Mouse (Mus musculus) MEL (cell line): ENCODE results near the gene Cfap161. TPM values are rescaled to one million over a fixed set of nuclear protein-coding genes. Genes with fewer than 3 reads are reported as not detected.

ENCODE experiments used
- DNase-seq: peaks from one replicate; pipeline ENCODE4 v3.0.0; 2011; ENCODE audit warnings: low read depth, low spot score
- H3K27ac ChIP-seq: 2 replicates; pipeline ENCODE4 v1.5.1; 2012; ENCODE audit warnings: low read depth, mild to moderate bottlenecking, control low read depth, low read length, moderate library complexity; ENCODE audit not compliant: control insufficient read depth
- H3K27me3 ChIP-seq, 2 experiments: fragments of 150-350 bp in 1 of 2; sonication (generic) in 1 of 2; 2 replicates each; pipeline ENCODE4 v1.6.1; 2012; ENCODE audit warnings: low read length in 2 of 2, mild to moderate bottlenecking in 2 of 2, improper control_type of control experiment in 1 of 2, moderate library complexity in 1 of 2; ENCODE audit not compliant: insufficient read depth in 2 of 2, control insufficient read depth in 1 of 2
- H3K36me3 ChIP-seq, 2 experiments: 2 replicates each; pipeline ENCODE4 v1.6.1; 2012 to 2014; ENCODE audit warnings: low read length in 2 of 2, improper control_type of control experiment in 1 of 2, inconsistent platforms in 1 of 2, mild to moderate bottlenecking in 1 of 2; ENCODE audit not compliant: insufficient read depth in 2 of 2, control insufficient read depth in 1 of 2
- H3K4me1 ChIP-seq, 2 experiments: fragments of 150-350 bp in 1 of 2; sonication (generic) in 1 of 2; 2 replicates each; pipeline ENCODE4 v1.6.1; 2012; ENCODE audit warnings: low read length in 2 of 2, improper control_type of control experiment in 1 of 2, mild to moderate bottlenecking in 1 of 2; ENCODE audit not compliant: insufficient read depth in 2 of 2, control insufficient read depth in 1 of 2
- H3K4me3 ChIP-seq, 2 experiments: fragments of 150-350 bp in 1 of 2; sonication (generic) in 1 of 2; 2 replicates each; pipeline ENCODE4 v1.5.1; 2012; ENCODE audit warnings: low read depth in 2 of 2, low read length in 2 of 2, mild to moderate bottlenecking in 2 of 2, moderate library complexity in 2 of 2, control low read depth in 1 of 2, improper control_type of control experiment in 1 of 2; ENCODE audit not compliant: control insufficient read depth in 1 of 2, insufficient read depth in 1 of 2
- H3K79me2 ChIP-seq: 2 replicates; pipeline ENCODE4 v1.6.1; 2012; ENCODE audit warnings: mild to moderate bottlenecking, low read length, moderate library complexity; ENCODE audit not compliant: control insufficient read depth, poor library complexity, insufficient read depth
- H3K9ac ChIP-seq: 2 replicates; pipeline ENCODE4 v1.6.1; 2012; ENCODE audit warnings: low read depth, mild to moderate bottlenecking, control low read depth, low read length, moderate library complexity; ENCODE audit not compliant: control insufficient read depth, poor library complexity, severe bottlenecking
- H3K9me3 ChIP-seq: fragments of 150-350 bp; sonication (generic); replicated peaks from 2 replicates; pipeline ENCODE4 v1.6.1; 2012; ENCODE audit warnings: mild to moderate bottlenecking, low read length, improper control_type of control experiment, moderate library complexity; ENCODE audit not compliant: insufficient read depth
- CHD1 ChIP-seq: IDR thresholded peaks from 2 replicates; pipeline ENCODE4 v1.6.1; 2012; ENCODE audit warnings: low read depth, mild to moderate bottlenecking, inconsistent platforms, low read length, improper control_type of control experiment
- CTCF ChIP-seq, 3 experiments: IDR thresholded peaks in 2 of 3; conservative IDR thresholded peaks in 1 of 3; 2 replicates each; pipeline ENCODE4 v1.5.1; 2011 to 2012; ENCODE audit warnings: low read length in 3 of 3, low read depth in 2 of 3, mild to moderate bottlenecking in 2 of 3, improper control_type of control experiment in 1 of 3, inconsistent platforms in 1 of 3, mixed read lengths in 1 of 3, moderate library complexity in 1 of 3; ENCODE audit not compliant: control insufficient read depth in 1 of 3, insufficient read depth in 1 of 3, poor library complexity in 1 of 3, severe bottlenecking in 1 of 3
- E2F4 ChIP-seq: IDR thresholded peaks from 2 replicates; pipeline ENCODE4 v1.6.1; 2011; ENCODE audit warnings: low read depth, low read length, improper control_type of control experiment, borderline replicate concordance
- GABPA ChIP-seq: IDR thresholded peaks from 2 replicates; pipeline ENCODE4 v1.6.1; 2012; ENCODE audit warnings: low read depth, mild to moderate bottlenecking, inconsistent platforms, low read length, improper control_type of control experiment, moderate library complexity
- HCFC1 ChIP-seq: IDR thresholded peaks from 2 replicates; pipeline ENCODE4 v1.6.1; 2012; ENCODE audit warnings: low read depth, mild to moderate bottlenecking, inconsistent platforms, low read length, improper control_type of control experiment, moderate library complexity
- JUND ChIP-seq: IDR thresholded peaks from 2 replicates; pipeline ENCODE4 v1.6.1; 2011; ENCODE audit warnings: low read depth, mild to moderate bottlenecking, improper control_type of control experiment, low read length
- KAT2A ChIP-seq: conservative IDR thresholded peaks from 2 replicates; pipeline ENCODE4 v1.6.1; 2012; ENCODE audit warnings: low read depth, low read length, improper control_type of control experiment, inconsistent platforms
- MAFK ChIP-seq: IDR thresholded peaks from 2 replicates; pipeline ENCODE4 v1.6.1; 2011; ENCODE audit warnings: low read depth, mild to moderate bottlenecking, low read length, improper control_type of control experiment, borderline replicate concordance
- MAX ChIP-seq: IDR thresholded peaks from 2 replicates; pipeline ENCODE4 v1.6.1; 2011; ENCODE audit warnings: low read length, improper control_type of control experiment
- MAZ ChIP-seq: IDR thresholded peaks from 2 replicates; pipeline ENCODE4 v1.6.1; 2012; ENCODE audit warnings: low read depth, mild to moderate bottlenecking, inconsistent platforms, low read length, improper control_type of control experiment
- MEF2A ChIP-seq: IDR thresholded peaks from 2 replicates; pipeline ENCODE4 v1.6.1; 2014; ENCODE audit warnings: low read depth, mild to moderate bottlenecking, inconsistent platforms, low read length, improper control_type of control experiment; ENCODE audit not compliant: poor library complexity, insufficient replicate concordance, severe bottlenecking; ENCODE audit errors: extremely low read depth
- MYB ChIP-seq: IDR thresholded peaks from 2 replicates; pipeline ENCODE4 v1.6.1; 2011; ENCODE audit warnings: mild to moderate bottlenecking, low read depth, low read length, improper control_type of control experiment
- POLR2AphosphoS2 ChIP-seq: IDR thresholded peaks from 2 replicates; pipeline ENCODE4 v1.6.1; 2011; ENCODE audit warnings: low read length, improper control_type of control experiment
- POLR2AphosphoS5 ChIP-seq: IDR thresholded peaks from 2 replicates; pipeline ENCODE4 v1.6.1; 2012; ENCODE audit warnings: low read depth, borderline replicate concordance, mild to moderate bottlenecking, inconsistent platforms, low read length, moderate library complexity, mixed read lengths
- RCOR1 ChIP-seq: IDR thresholded peaks from 2 replicates; pipeline ENCODE4 v1.6.1; 2012; ENCODE audit warnings: low read depth, mild to moderate bottlenecking, inconsistent platforms, low read length, improper control_type of control experiment
- SMC3 ChIP-seq: IDR thresholded peaks from 2 replicates; pipeline ENCODE4 v1.6.1; 2011; ENCODE audit warnings: low read depth, low read length, improper control_type of control experiment
- TAL1 ChIP-seq: IDR thresholded peaks from 2 replicates; pipeline ENCODE4 v1.6.1; 2012; ENCODE audit warnings: mild to moderate bottlenecking, inconsistent platforms, low read length, moderate library complexity, mixed read lengths
- USF1 ChIP-seq: IDR thresholded peaks from 2 replicates; pipeline ENCODE4 v1.6.1; 2014; ENCODE audit warnings: low read depth, mild to moderate bottlenecking, inconsistent platforms, low read length, improper control_type of control experiment, moderate library complexity
- USF2 ChIP-seq, 2 experiments: IDR thresholded peaks; 2 replicates each; pipeline ENCODE4 v1.6.1; 2011 to 2012; ENCODE audit warnings: improper control_type of control experiment in 2 of 2, low read length in 2 of 2, borderline replicate concordance in 1 of 2, inconsistent platforms in 1 of 2, low read depth in 1 of 2, mild to moderate bottlenecking in 1 of 2; ENCODE audit not compliant: insufficient read depth in 1 of 2
- ZC3H11A ChIP-seq: IDR thresholded peaks from 2 replicates; pipeline ENCODE4 v1.6.1; 2012; ENCODE audit warnings: low read depth, mild to moderate bottlenecking, inconsistent platforms, low read length, improper control_type of control experiment
- ZNF384 ChIP-seq: IDR thresholded peaks from 2 replicates; pipeline ENCODE4 v1.6.1; 2012; ENCODE audit warnings: low read depth, mild to moderate bottlenecking, inconsistent platforms, low read length, improper control_type of control experiment
- polyA plus RNA-seq, 2 experiments: library from polyadenylated mRNA; stranded (reverse) in 1 of 2; unstranded in 1 of 2; fragments of >175 nt in 1 of 2; fragments of >200 nt in 1 of 2; gene quantifications; 2 replicates each; pipeline versions ENCODE4 v1.2.1 to v1.2.4; 2012; ENCODE audit warnings: low replicate concordance in 2 of 2, low read depth in 1 of 2; ENCODE audit not compliant: insufficient read length in 2 of 2, insufficient read depth in 1 of 2, missing spikeins in 1 of 2
- total RNA-seq: library from RNA; depleted of rRNA; stranded (reverse); fragments of 300-350 nt; gene quantifications from 2 replicates; pipeline ENCODE4 v1.2.3, GENCODE M21; 2012

Cfap161 gene
- total and polyA plus RNA-seq, 3 experiments = not detected

GRCm38 (mm10) chr7:83751055-83751454 is 43.6 kb downstream of the Cfap161 start:
- Histone ChIP-seq H3K9ac (no peak overlapping the region), H3K4me3 (no peak overlapping the region), H3K79me2 (no peaks in the 10 kb centered on the region), H3K4me1 (no peaks in the 10 kb centered on the region), H3K9me3 (no peaks in the 10 kb centered on the region), H3K36me3 (no peaks in the 10 kb centered on the region), H3K27me3 (no peaks in the 10 kb centered on the region), H3K27ac (no peak overlapping the region)
- DNase-seq = no peak
- TF ChIP-seq KAT2A = no peak
- no peak for TF ChIP-seq CTCF (IDR thresholded peaks at IDR 0.05 in 2 of 3, conservative IDR thresholded peaks at IDR 0.05 in 1 of 3; ENCODE audit: control insufficient read depth in 1 of 3, insufficient read depth in 1 of 3, low read depth in 2 of 3, low read length in 3 of 3, poor library complexity in 1 of 3, severe bottlenecking in 1 of 3)
- TF ChIP-seq USF1 = no peak
- no peak for TF ChIP-seq POLR2AphosphoS5
- no peak for TF ChIP-seq MAZ
- no peak for TF ChIP-seq GABPA
- TF ChIP-seq MAFK = no peak
- TF ChIP-seq JUND = no peak
- TF ChIP-seq MAX = no peak
- no peak for TF ChIP-seq MYB
- TF ChIP-seq ZNF384 = no peak
- TF ChIP-seq RCOR1 = no peak
- no peak for TF ChIP-seq USF2 (IDR thresholded peaks at IDR 0.05; ENCODE audit: borderline replicate concordance in 1 of 2, insufficient read depth in 1 of 2, low read depth in 1 of 2, low read length in 2 of 2)
- no peak for TF ChIP-seq POLR2AphosphoS2
- no peak for TF ChIP-seq CHD1
- TF ChIP-seq SMC3 = no peak
- no peak for TF ChIP-seq ZC3H11A
- TF ChIP-seq, all 39 proteins: peak for 0

DNA sequence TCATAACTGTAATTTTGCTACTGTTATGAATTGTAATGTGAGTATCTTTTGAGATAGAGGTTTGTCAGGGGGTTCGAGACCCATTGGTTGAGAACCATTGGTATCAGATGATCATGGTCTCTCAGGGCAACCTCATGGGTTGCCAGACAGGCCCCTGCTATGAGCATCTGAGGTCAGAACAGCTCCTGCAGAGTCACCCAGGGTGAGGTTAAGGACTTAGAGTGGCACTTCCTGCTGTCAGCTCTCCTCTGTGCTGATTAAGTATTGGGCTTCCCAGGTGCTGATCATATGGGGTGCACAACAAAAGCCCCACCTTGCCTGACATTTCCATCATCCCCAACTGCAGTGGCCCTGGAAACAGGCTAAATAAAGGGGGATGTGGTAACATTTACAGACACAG is 46.3 kb downstream of the Cfap161 start:
- H3K9ac ChIP-seq = no peak overlapping the region
- no peaks in the 10 kb centered on the region for H3K36me3 ChIP-seq
- TF ChIP-seq TAL1 = no peak
- no peak for TF ChIP-seq USF1
- TF ChIP-seq MEF2A = no peak
- TF ChIP-seq HCFC1 = no peak
- TF ChIP-seq ZNF384 = no peak
- no peak for TF ChIP-seq GABPA
- no peak for TF ChIP-seq E2F4
- TF ChIP-seq USF2 (IDR thresholded peaks at IDR 0.05; ENCODE audit: borderline replicate concordance in 1 of 2, insufficient read depth in 1 of 2, low read depth in 1 of 2, low read length in 2 of 2) = no peak
- TF ChIP-seq, all 39 proteins: peak for 0
- Histone ChIP-seq H3K27me3 (no peaks in the 10 kb centered on the region), H3K9me3 (no peaks in the 10 kb centered on the region), H3K4me1 (no peaks in the 10 kb centered on the region), H3K79me2 (no peaks in the 10 kb centered on the region), H3K4me3 (no peak overlapping the region), H3K27ac (no peak overlapping the region)
- DNase-seq = no peak
